In the genomic region with DNA sequence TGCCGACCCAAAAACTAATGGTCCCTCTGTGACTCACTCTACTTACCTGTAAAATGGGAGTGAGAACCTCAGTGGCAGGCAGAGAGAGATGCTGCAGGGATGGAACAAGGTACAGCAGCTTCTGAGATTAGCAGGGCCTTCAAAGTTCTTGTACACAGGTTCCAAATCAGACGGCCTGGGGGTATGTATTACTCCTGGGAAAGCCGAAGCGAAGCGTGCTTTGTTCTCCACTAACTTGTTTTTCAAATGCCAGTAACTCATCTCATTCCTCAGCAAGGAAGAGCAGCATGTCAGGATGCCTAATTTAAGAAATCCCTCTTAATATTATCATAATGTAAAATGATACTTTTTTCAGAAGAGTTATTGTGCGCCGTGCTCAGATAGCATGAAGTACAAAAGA, we compare ENCODE assay signal across 26 mouse cellular contexts.
"Had no signal": no experiment of that assay in that cellular context is flagged by ENCODE, and none has a peak within 500 bp of the region (broad histone marks: within the 10 kb centered on the region; RNA-seq: fewer than 3 reads in every experiment).

No protein-coding gene starts in this region.

- H3K4me1 ChIP-seq: heart, embryonic 13.5 days; heart, embryonic 15.5 days; hindbrain, embryonic 13.5 days; hindbrain, embryonic 15.5 days; kidney, embryonic 15.5 days; limb, embryonic 13.5 days; limb, embryonic 15.5 days; liver, embryonic 12.5 days had no signal

- H3K27ac ChIP-seq: heart, embryonic 13.5 days; heart, embryonic 15.5 days; hindbrain, embryonic 13.5 days; hindbrain, embryonic 15.5 days; hindbrain, postnatal 0 days; kidney, embryonic 15.5 days; kidney, postnatal 0 days; limb, embryonic 13.5 days; limb, embryonic 15.5 days; liver, embryonic 12.5 days; liver, embryonic 14.5 days had no signal

- H3K4me2 ChIP-seq: heart, embryonic 11.5 days; heart, embryonic 13.5 days; heart, embryonic 15.5 days; hindbrain, embryonic 13.5 days; hindbrain, embryonic 15.5 days; kidney, embryonic 15.5 days; limb, embryonic 13.5 days; limb, embryonic 15.5 days; liver, embryonic 12.5 days had no signal

- H3K36me3 ChIP-seq: heart, embryonic 13.5 days; heart, embryonic 15.5 days; hindbrain, embryonic 13.5 days; hindbrain, embryonic 15.5 days; kidney, embryonic 15.5 days; limb, embryonic 13.5 days; limb, embryonic 15.5 days; liver, embryonic 12.5 days had no signal

- ATAC-seq: hindbrain, postnatal 0 days; intestine, embryonic 16.5 days; liver, embryonic 12.5 days had no signal

- H3K4me3 ChIP-seq: heart, embryonic 13.5 days; heart, embryonic 15.5 days; hindbrain, embryonic 13.5 days; hindbrain, embryonic 15.5 days; kidney, embryonic 15.5 days; limb, embryonic 13.5 days; limb, embryonic 15.5 days; liver, embryonic 12.5 days had no signal

- H3K9ac ChIP-seq: heart, embryonic 13.5 days; heart, embryonic 15.5 days; hindbrain, embryonic 13.5 days; hindbrain, embryonic 15.5 days; kidney, embryonic 15.5 days; limb, embryonic 13.5 days; limb, embryonic 15.5 days; liver, embryonic 12.5 days; liver, embryonic 14.5 days had no signal

- DNase-seq: gastrocnemius, postnatal 14 days; gastrocnemius, postnatal 36 days; heart, adult 18-20 months; heart, postnatal 14 days; heart, postnatal 36 days; kidney, adult 11 months; kidney, adult 2 months; kidney, adult 9 months; kidney, postnatal 14 days; kidney, postnatal 36 days; layer of hippocampus, adult 9-11 months; layer of hippocampus, postnatal 36 days; left cerebral cortex, postnatal 4 days had no signal

- H3K27me3 ChIP-seq: heart, embryonic 13.5 days; heart, embryonic 15.5 days; hindbrain, embryonic 13.5 days; hindbrain, embryonic 15.5 days; kidney, embryonic 15.5 days; limb, embryonic 13.5 days; limb, embryonic 15.5 days; liver, embryonic 12.5 days had no signal

- H3K9me3 ChIP-seq: heart, embryonic 13.5 days; heart, embryonic 15.5 days; hindbrain, embryonic 13.5 days; hindbrain, embryonic 15.5 days; kidney, embryonic 15.5 days; limb, embryonic 13.5 days; limb, embryonic 15.5 days; liver, embryonic 12.5 days had no signal
